Mouse (Mus musculus) testis, adult 2 months (tissue): ENCODE data around the gene Txnl4b.

Experiments
- CTCF ChIP-seq: fragments of 200-500 bp; IDR thresholded peaks from 2 replicates; pipeline ENCODE4 v1.5.1; 2012; ENCODE audit warnings: low read depth, mild to moderate bottlenecking, inconsistent platforms, low read length, moderate library complexity; ENCODE audit not compliant: control insufficient read depth, insufficient read depth, insufficient replicate concordance
- POLR2A ChIP-seq: fragments of 200-500 bp; IDR thresholded peaks from 2 replicates; pipeline ENCODE4 v1.6.1; 2012; ENCODE audit warnings: low read depth, mild to moderate bottlenecking, inconsistent platforms, low read length, moderate library complexity; ENCODE audit not compliant: control insufficient read depth

- TF ChIP-seq POLR2A (no peak), CTCF (no peak)
Observed at GRCm38 (mm10) chr8:109607650-109608049, 42.0 kb downstream of the Txnl4b start.
